Mouse (Mus musculus) E14TG2a.4 (cell line): ENCODE results near the gene Smad6.

ENCODE experiments used
- H3K27me3 ChIP-seq: 2 replicates; pipeline ENCODE4 v1.6.1; 2014; ENCODE audit warnings: low read length, control low read depth; ENCODE audit not compliant: insufficient read depth
- H3K36me3 ChIP-seq: 2 replicates; pipeline ENCODE4 v1.6.1; 2014; ENCODE audit warnings: low read length, control low read depth; ENCODE audit not compliant: insufficient read depth
- H3K4me1 ChIP-seq: replicated peaks from 2 replicates; pipeline ENCODE4 v1.6.1; 2014; ENCODE audit warnings: low read depth, low read length, control low read depth
- H3K4me3 ChIP-seq: replicated peaks from 2 replicates; pipeline ENCODE4 v1.5.1; 2014; ENCODE audit warnings: mild to moderate bottlenecking, low read length
- H3K9me3 ChIP-seq: 2 replicates; pipeline ENCODE4 v1.6.1; 2014; ENCODE audit warnings: low read length, control low read depth
- CTCF ChIP-seq: conservative IDR thresholded peaks from 2 replicates; pipeline ENCODE4 v1.5.1; 2014; ENCODE audit warnings: low read length
- NANOG ChIP-seq: IDR thresholded peaks from 2 replicates; pipeline ENCODE4 v1.6.1; 2014; ENCODE audit warnings: borderline replicate concordance, low read length, mixed read lengths
- POU5F1 ChIP-seq: IDR thresholded peaks from 2 replicates; pipeline ENCODE4 v1.6.1; 2014; ENCODE audit warnings: low read length, borderline replicate concordance

The Smad6 gene

GRCm38 (mm10) chr9:64019036-64019886, 2.6 kb downstream of the Smad6 start:
- H3K36me3 ChIP-seq, result peaks cover 8% of the 10 kb centered on the region
- no peaks in the 10 kb centered on the region for H3K9me3 ChIP-seq
- TF ChIP-seq CTCF (no peak), POU5F1 (no peak), NANOG (no peak)
- H3K4me1 ChIP-seq, result peaks cover 70% of the 10 kb centered on the region
- H3K27me3 ChIP-seq, result peaks cover 20% of the 10 kb centered on the region
- peak overlapping the region; percentile 88 for H3K4me3 ChIP-seq

- Histone ChIP-seq H3K9me3 (no peaks in the 10 kb centered on the region), H3K4me3 (peak overlapping the region; percentile 88), H3K36me3 (peaks cover 13% of the 10 kb centered on the region), H3K27me3 (peaks cover 20% of the 10 kb centered on the region), H3K4me1 (peaks cover 70% of the 10 kb centered on the region)
- TF ChIP-seq POU5F1, result no peak
- TF ChIP-seq NANOG, result no peak
- TF ChIP-seq CTCF, result no peak
Measured at GRCm38 (mm10) chr9:64017861-64018793, 3.7 kb downstream of the Smad6 start.

GRCm38 (mm10) chr9:64016648-64017400, 5.0 kb downstream of the Smad6 start:
- Histone ChIP-seq H3K27me3 (peaks cover 20% of the 10 kb centered on the region), H3K4me1 (peaks cover 83% of the 10 kb centered on the region), H3K4me3 (peak overlapping the region; percentile 88), H3K36me3 (peaks cover 25% of the 10 kb centered on the region), H3K9me3 (no peaks in the 10 kb centered on the region)
- TF ChIP-seq NANOG (no peak), CTCF (no peak), POU5F1 (no peak)

- H3K4me1 ChIP-seq, result peaks cover 79% of the 10 kb centered on the region
- peaks cover 17% of the 10 kb centered on the region for H3K27me3 ChIP-seq
- H3K9me3 ChIP-seq, result peaks cover 5% of the 10 kb centered on the region; the same call in 1 of the 2 replicates
- peak overlapping the region; percentile 88; the same call in 1 of the 2 replicates for H3K4me3 ChIP-seq
- TF ChIP-seq CTCF, result no peak
- no peak for TF ChIP-seq NANOG
- no peak for TF ChIP-seq POU5F1
- peaks cover 31% of the 10 kb centered on the region for H3K36me3 ChIP-seq
Measured at GRCm38 (mm10) chr9:64016092-64016491, 5.8 kb downstream of the Smad6 start.

- H3K9me3 ChIP-seq, result peaks cover 5% of the 10 kb centered on the region; the same call in 1 of the 2 replicates
- no peak overlapping the region for H3K4me3 ChIP-seq
- peaks cover 4% of the 10 kb centered on the region for H3K27me3 ChIP-seq
- peaks cover 42% of the 10 kb centered on the region for H3K36me3 ChIP-seq
- H3K4me1 ChIP-seq, result peaks cover 77% of the 10 kb centered on the region
- TF ChIP-seq NANOG (no peak), POU5F1 (no peak), CTCF (no peak)
Measured at GRCm38 (mm10) chr9:64014801-64015200, 7.1 kb downstream of the Smad6 start.

GRCm38 (mm10) chr9:64011356-64011755, 10.5 kb downstream of the Smad6 start:
- TF ChIP-seq POU5F1 (no peak), CTCF (peak; percentile 59)
- Histone ChIP-seq H3K4me3 (no peak overlapping the region), H3K27me3 (no peaks in the 10 kb centered on the region), H3K9me3 (peaks cover 5% of the 10 kb centered on the region; the same call in 1 of the 2 replicates), H3K4me1 (peaks cover 49% of the 10 kb centered on the region), H3K36me3 (peaks cover 75% of the 10 kb centered on the region)

- no peaks in the 10 kb centered on the region for H3K27me3 ChIP-seq
- H3K4me3 ChIP-seq, result no peak overlapping the region
- TF ChIP-seq POU5F1 (no peak), CTCF (no peak), NANOG (no peak)
Measured at GRCm38 (mm10) chr9:64002981-64003380, 18.9 kb downstream of the Smad6 start.

GRCm38 (mm10) chr9:64001081-64001480, 20.8 kb downstream of the Smad6 start:
- peaks cover 71% of the 10 kb centered on the region for H3K36me3 ChIP-seq
- H3K27me3 ChIP-seq, result no peaks in the 10 kb centered on the region
- H3K4me3 ChIP-seq, result no peak overlapping the region
- H3K9me3 ChIP-seq, result no peaks in the 10 kb centered on the region
- no peak for TF ChIP-seq CTCF
- TF ChIP-seq NANOG, result no peak
- peaks cover 57% of the 10 kb centered on the region for H3K4me1 ChIP-seq

More at GRCm38 (mm10) chr9:64002981-64003380, 18.9 kb downstream of the Smad6 start:
- Histone ChIP-seq H3K36me3 (peaks cover 90% of the 10 kb centered on the region), H3K4me1 (peaks cover 52% of the 10 kb centered on the region), H3K9me3 (no peaks in the 10 kb centered on the region)
